Mouse (Mus musculus): ENCODE results near the gene Spata25.

- TF ChIP-seq MAFK (IDR thresholded peaks at IDR 0.05; ENCODE audit: insufficient read depth, low read depth, low read length) (no peak), ZC3H11A (IDR thresholded peaks at IDR 0.05; ENCODE audit: borderline replicate concordance, low read depth, low read length) (no peak), ZNF384 (IDR thresholded peaks at IDR 0.05; ENCODE audit: low read depth, low read length) (no peak), CHD2 (IDR thresholded peaks at IDR 0.05; ENCODE audit: low read depth, low read length) (no peak)
Measured at GRCm38 (mm10) chr2:164790451-164790850, 37.9 kb downstream of the Spata25 start.

All from ES-E14 (cell line).